Mouse (Mus musculus) heart, adult 2 months (tissue): Measurements from ENCODE around the gene Pcdh17. TPM values are rescaled to one million over a fixed set of nuclear protein-coding genes. Genes with fewer than 3 reads are reported as not detected.

Source experiments
- DNase-seq, 2 experiments: peaks; one replicate each; pipeline ENCODE4 v3.0.0; 2021
- H3K27ac ChIP-seq: fragments of 200-600 bp; 2 replicates; pipeline ENCODE4 v1.8.1; 2022
- H3K27me3 ChIP-seq: fragments of 200-500 bp; 2 replicates; pipeline ENCODE4 v1.6.1; 2012; ENCODE audit warnings: mild to moderate bottlenecking, low read length, inconsistent platforms, mixed read lengths; ENCODE audit not compliant: control insufficient read depth, insufficient read depth
- H3K36me3 ChIP-seq: fragments of 200-500 bp; 2 replicates; pipeline ENCODE4 v1.6.1; 2012; ENCODE audit warnings: low read length, inconsistent platforms; ENCODE audit not compliant: control insufficient read depth, insufficient read depth
- H3K4me1 ChIP-seq: fragments of 200-500 bp; 2 replicates; pipeline ENCODE4 v1.6.1; 2011; ENCODE audit warnings: low read length; ENCODE audit not compliant: control insufficient read depth, insufficient read depth
- H3K4me3 ChIP-seq: fragments of 200-600 bp; 2 replicates; pipeline ENCODE4 v1.8.1; 2022
- H3K79me2 ChIP-seq: fragments of 200-500 bp; replicated peaks from 2 replicates; pipeline ENCODE4 v1.6.1; 2012; ENCODE audit warnings: mild to moderate bottlenecking, inconsistent platforms, low read length, moderate library complexity, mixed read lengths; ENCODE audit not compliant: control insufficient read depth, insufficient read depth
- H3K9ac ChIP-seq: fragments of 200-500 bp; 2 replicates; pipeline ENCODE4 v1.6.1; 2012; ENCODE audit warnings: low read depth, mild to moderate bottlenecking, control low read depth, inconsistent platforms, low read length, mixed read lengths
- CTCF ChIP-seq: fragments of 200-600 bp; IDR thresholded peaks from 2 replicates; pipeline ENCODE4 v1.8.1; 2022; ENCODE audit warnings: antibody characterized with exemption, mild to moderate bottlenecking, moderate library complexity
- EP300 ChIP-seq: fragments of 200-500 bp; IDR thresholded peaks from 2 replicates; pipeline ENCODE4 v1.6.1; 2011; ENCODE audit warnings: low read depth, low read length, control low read depth; ENCODE audit not compliant: insufficient read depth
- POLR2A ChIP-seq: fragments of 200-500 bp; IDR thresholded peaks from 2 replicates; pipeline ENCODE4 v1.6.1; 2011; ENCODE audit warnings: mild to moderate bottlenecking, low read depth, low read length, control low read depth; ENCODE audit not compliant: insufficient read depth
- WGBS: fragments of 180-500 bp; shearing (Covaris S2); methylation state at CpG from one replicate; pipeline ENCODE4 v1.1.7; 2018; 5-methylcytosine and 5-hydroxymethylcytosine counted together
- intact Hi-C: fragments of 180-260 bp; cut with DNase I; formaldehyde crosslinking; loops from one replicate; pipeline ENCODE4 v1.15.1; 2025
- long read RNA-seq: library from polyadenylated mRNA; stranded (forward); transcript quantifications from one replicate; pipeline ENCODE4 v2.0.0, GENCODE M21; 2021
- polyA plus RNA-seq: library from polyadenylated mRNA; depleted of rRNA; stranded (reverse); fragments of >200 nt; gene quantifications from 2 replicates; pipeline ENCODE4 v1.2.3, GENCODE M21; 2012; rRNA removed
- total RNA-seq, 2 experiments: library from RNA; stranded (reverse); gene quantifications; 2 replicates each; pipeline ENCODE4 v1.2.3; 2021

Gene Pcdh17
- total RNA-seq (1 to 10 TPM; 1.7 to 2.4 TPM), polyA plus RNA-seq (1.2 and 2.0 TPM in 2 replicates)
- long read RNA-seq, partial matches to known transcripts = 0 of 1 reads
- long read RNA-seq, other reads (novel, unspliced or antisense) = 1 of 1 reads

DNA sequence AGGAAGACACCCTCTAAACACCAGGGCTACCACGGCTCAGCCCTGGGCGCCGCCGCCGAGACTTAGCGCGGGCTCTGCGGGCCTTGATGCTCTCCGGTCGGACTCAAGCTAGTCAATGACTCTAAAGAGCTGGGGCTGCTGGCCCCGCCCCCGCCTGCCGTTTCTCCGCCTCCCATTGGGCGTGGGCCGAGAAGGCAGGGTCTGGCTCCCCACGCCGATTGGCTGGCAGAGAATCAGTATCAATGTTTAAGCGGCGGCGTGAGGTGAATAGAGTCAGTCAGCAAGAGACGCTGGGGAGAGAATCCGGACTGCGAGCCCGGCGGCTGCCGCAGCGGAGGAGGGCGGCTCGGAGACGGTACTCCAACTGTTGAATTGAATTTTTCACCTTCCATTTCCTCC is at the start of gene Pcdh17:
Gene Pcdh17 (plus strand): TSS at position 276 of the 399 bp plus-strand sequence.
- peak within 1 kb of the TSS; percentile 57 for H3K9ac ChIP-seq
- H3K4me1 ChIP-seq = no peaks in the 10 kb centered on the region
- DNase-seq = peak; percentile 92 to 93
- H3K27ac ChIP-seq = peak within 1 kb of the TSS; percentile 61
- no peaks in the 10 kb centered on the region for H3K79me2 ChIP-seq
- intact Hi-C loops = loop anchor here (10.0 kb wide), 2 partner anchors 82 to 1882 kb away; no protein-coding TSS in a partner anchor
- peaks cover 13% of the 10 kb centered on the region; the same call in 1 of the 2 replicates for H3K27me3 ChIP-seq
- TF ChIP-seq POLR2A (peak; percentile 97), CTCF (0 out of 2 replicates have a peak, but pooled peaks have one; percentile 5), EP300 (no peak)
- peak within 1 kb of the TSS; percentile 54 for H3K4me3 ChIP-seq
- H3K36me3 ChIP-seq = no peaks in the 10 kb centered on the region
- under 1% methylated on average over 31 of the region's 31 CpGs for WGBS

DNA sequence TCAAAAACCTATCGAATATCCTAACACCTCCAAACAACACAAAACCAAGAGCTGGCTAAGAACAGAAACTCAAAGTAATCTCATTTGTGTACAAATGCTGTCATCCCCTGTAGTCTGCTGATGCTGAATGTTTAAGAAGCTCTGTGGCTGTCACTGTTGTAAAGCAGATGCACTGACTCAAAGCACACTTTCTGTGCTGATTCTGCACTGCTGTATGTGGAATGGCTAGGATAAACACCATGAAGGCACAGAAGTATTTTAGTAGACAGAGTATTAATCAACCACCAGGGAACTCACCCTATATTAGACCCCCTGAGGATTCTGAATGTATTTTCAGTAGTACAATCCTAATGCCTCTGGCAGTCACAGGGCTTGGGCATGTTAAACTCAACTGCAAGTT is 46.2 kb upstream of the Pcdh17 start:
- H3K4me3 ChIP-seq = no peak overlapping the region
- H3K27ac ChIP-seq = no peak overlapping the region
- H3K36me3 ChIP-seq = no peaks in the 10 kb centered on the region
- no peaks in the 10 kb centered on the region for H3K27me3 ChIP-seq
- H3K9ac ChIP-seq = no peak overlapping the region
- WGBS = 67% methylated on average over 1 of the region's 1 CpGs
- TF ChIP-seq CTCF (no peak), EP300 (no peak), POLR2A (no peak)
- H3K79me2 ChIP-seq = no peaks in the 10 kb centered on the region
- no peaks in the 10 kb centered on the region for H3K4me1 ChIP-seq
- no peak for DNase-seq
- intact Hi-C loops = no loop called here

DNA sequence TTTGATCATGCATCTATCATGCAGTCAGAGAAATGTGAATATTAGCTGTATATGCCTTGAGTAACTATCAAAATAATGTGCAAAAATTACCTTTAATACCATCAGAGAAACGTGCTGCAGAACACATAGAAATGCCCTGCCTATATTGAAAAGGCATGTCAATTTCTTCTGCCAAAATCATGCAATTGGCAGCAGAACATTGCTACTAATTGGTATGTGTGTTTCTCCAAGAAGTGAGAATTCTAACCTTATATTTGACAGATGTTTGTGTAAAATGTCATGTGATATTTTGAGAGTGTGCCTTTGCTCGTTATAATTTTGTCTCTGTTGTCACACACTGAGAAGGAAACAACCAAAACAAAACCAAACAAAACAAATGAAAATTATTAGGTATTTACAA is 18.6 kb upstream of the Pcdh17 start:
- no peak for DNase-seq
- intact Hi-C loops = no loop called here

DNA sequence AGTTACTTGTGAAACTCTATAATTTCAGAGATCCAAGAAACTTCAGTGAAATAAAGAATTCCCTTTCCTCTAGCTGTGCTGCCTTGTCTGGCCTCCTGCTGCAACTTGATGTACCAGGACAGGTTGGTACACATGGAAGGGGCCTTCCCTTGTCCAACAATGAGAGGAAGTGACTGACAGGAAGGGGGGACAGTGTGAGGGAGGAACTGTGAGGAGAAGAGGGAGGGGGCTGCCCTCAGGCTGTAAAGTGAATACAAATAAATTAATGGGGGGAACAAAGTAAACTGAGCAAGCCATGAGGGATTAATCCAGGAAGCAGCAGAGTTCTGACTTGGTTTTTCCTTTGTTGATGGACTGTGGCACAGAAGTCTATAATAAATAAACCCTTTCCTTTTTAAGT is 16.7 kb upstream of the Pcdh17 start:
- Histone ChIP-seq H3K27ac (no peak overlapping the region), H3K4me3 (no peak overlapping the region), H3K4me1 (no peaks in the 10 kb centered on the region), H3K9ac (no peak overlapping the region), H3K79me2 (no peaks in the 10 kb centered on the region), H3K36me3 (no peaks in the 10 kb centered on the region), H3K27me3 (no peaks in the 10 kb centered on the region)
- DNase-seq = no peak
- TF ChIP-seq EP300 (no peak), POLR2A (no peak)
- intact Hi-C loops = no loop called here

More for the DNA sequence above, 18.6 kb upstream of the Pcdh17 start:
- H3K4me1 ChIP-seq = no peaks in the 10 kb centered on the region
- H3K4me3 ChIP-seq = no peak overlapping the region
- no peaks in the 10 kb centered on the region for H3K79me2 ChIP-seq
- H3K27me3 ChIP-seq = no peaks in the 10 kb centered on the region
- H3K27ac ChIP-seq = no peak overlapping the region
- TF ChIP-seq CTCF = no peak
- no peak for TF ChIP-seq POLR2A
- TF ChIP-seq EP300 = no peak
- WGBS = 63% methylated on average over 2 of the region's 2 CpGs
- H3K36me3 ChIP-seq = no peaks in the 10 kb centered on the region
- no peak overlapping the region for H3K9ac ChIP-seq

DNA sequence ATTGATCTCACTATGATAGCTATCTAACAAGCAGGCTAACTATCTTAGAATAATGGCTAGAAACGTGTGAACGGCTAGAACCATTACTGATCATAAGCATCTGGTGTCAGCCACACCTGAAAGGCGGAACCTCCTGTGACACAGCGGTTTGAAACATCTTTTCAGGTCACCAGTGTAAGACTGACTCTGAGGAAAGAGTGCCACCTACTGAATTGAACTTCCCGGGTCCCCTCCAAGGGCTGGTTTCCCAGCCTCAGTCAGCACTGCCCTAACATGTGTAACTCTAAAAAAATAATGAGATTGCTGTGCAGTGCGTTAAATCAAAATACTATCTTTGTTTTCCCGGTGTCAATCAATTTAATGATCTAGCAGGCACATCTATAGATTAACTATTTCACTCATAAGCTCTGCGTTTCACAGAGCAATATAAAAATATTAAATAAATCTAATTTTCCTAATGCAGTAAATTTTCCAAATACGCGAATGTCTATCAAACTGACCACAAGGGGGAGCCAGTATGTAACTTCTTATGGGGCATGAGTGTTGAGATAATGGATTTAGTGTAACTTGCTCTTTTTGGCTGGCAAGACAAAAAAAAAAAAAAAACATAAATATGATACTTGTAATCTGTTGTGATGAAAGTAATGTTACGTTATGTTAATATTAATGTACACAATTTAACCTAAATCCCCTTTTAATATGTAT is 5.1 kb upstream of the Pcdh17 start:
- H3K27me3 ChIP-seq = no peaks in the 10 kb centered on the region
- 29% methylated on average over 11 of the region's 11 CpGs for WGBS
- H3K27ac ChIP-seq = no peak overlapping the region
- intact Hi-C loops = no loop called here
- H3K4me1 ChIP-seq = no peaks in the 10 kb centered on the region
- H3K79me2 ChIP-seq = no peaks in the 10 kb centered on the region
- DNase-seq = no peak
- no peak overlapping the region for H3K4me3 ChIP-seq
- H3K36me3 ChIP-seq = no peaks in the 10 kb centered on the region
- H3K9ac ChIP-seq = no peak overlapping the region
- no peak for TF ChIP-seq POLR2A
- TF ChIP-seq CTCF = peak; percentile 80

DNA sequence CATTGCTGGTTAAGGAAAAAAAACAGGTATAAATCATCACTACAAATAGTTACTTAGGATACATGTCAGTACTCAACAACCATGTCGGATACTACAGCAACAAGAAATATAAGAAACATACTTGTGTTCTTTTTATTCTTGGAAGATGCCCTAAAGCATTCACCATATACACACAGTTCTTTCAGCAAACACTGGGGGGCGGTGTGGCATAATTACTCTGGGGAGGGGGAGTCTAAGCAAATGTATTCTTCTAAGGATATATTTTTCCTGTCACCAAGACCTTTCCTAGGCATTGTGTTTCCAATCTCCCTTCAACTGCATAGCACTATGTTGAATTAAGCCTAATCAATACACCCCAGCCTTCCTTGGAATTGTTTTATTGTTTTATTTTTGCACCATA is 2.5 kb upstream of the Pcdh17 start:
- TF ChIP-seq EP300 (no peak), CTCF (peak; percentile 69)
- WGBS = 13% methylated on average over 2 of the region's 2 CpGs
- no peaks in the 10 kb centered on the region for H3K4me1 ChIP-seq
- peak in 1 of 2 experiments; percentile 47 for DNase-seq
- no peak overlapping the region for H3K27ac ChIP-seq
- H3K27me3 ChIP-seq = peaks cover under 1% of the 10 kb centered on the region; the same call in 1 of the 2 replicates
- H3K9ac ChIP-seq = no peak overlapping the region
- H3K36me3 ChIP-seq = no peaks in the 10 kb centered on the region
- intact Hi-C loops = loop anchor here (10.0 kb wide), 2 partner anchors 84 to 1884 kb away; no protein-coding TSS in a partner anchor
- no peak overlapping the region for H3K4me3 ChIP-seq
- H3K79me2 ChIP-seq = no peaks in the 10 kb centered on the region
